Mouse (Mus musculus): ENCODE measurements at regions not wholly inside any gene's neighbourhood (a gene's known extent, or its start where the extent isn't known, plus 50 kb on each side); places are given as distances from the start of the nearest gene placed in this dataset.
"Not testable (repeated sequence)": the region's sequence is repeated elsewhere in the genome, so short reads cannot be mapped to it uniquely, and the experiment has no call there.

- no peak overlapping the region for H3K9ac ChIP-seq
- H3K4me1 ChIP-seq, result no peaks in the 10 kb centered on the region
- H3K9me3 ChIP-seq, result no peaks in the 10 kb centered on the region
- no peak for ATAC-seq (ENCODE audit: borderline replicate concordance, extremely low read depth, low FRiP score, low TSS enrichment)
- 61% methylated on average over 10 of the region's 10 CpGs for WGBS
- no peak overlapping the region for H3K27ac ChIP-seq
- no peak overlapping the region for H3K4me2 ChIP-seq
- H3K36me3 ChIP-seq, result no peaks in the 10 kb centered on the region
- H3K4me3 ChIP-seq, result no peak overlapping the region
- H3K27me3 ChIP-seq, result no peaks in the 10 kb centered on the region
Measured at GRCm38 (mm10) chr3:153144217-153144616, 162.2 kb upstream of the St6galnac5 start.

- Histone ChIP-seq H3K9me3 (no peaks in the 10 kb centered on the region), H3K4me2 (no peak overlapping the region), H3K4me3 (no peak overlapping the region), H3K27ac (no peak overlapping the region), H3K27me3 (no peaks in the 10 kb centered on the region), H3K9ac (no peak overlapping the region), H3K36me3 (no peaks in the 10 kb centered on the region), H3K4me1 (no peaks in the 10 kb centered on the region)
- no peak for ATAC-seq (ENCODE audit: borderline replicate concordance, extremely low read depth, low FRiP score, low TSS enrichment)
- WGBS, result 90% methylated on average over 5 of the region's 5 CpGs
Measured at GRCm38 (mm10) chr3:153140985-153141384, 158.9 kb upstream of the St6galnac5 start.

DNA sequence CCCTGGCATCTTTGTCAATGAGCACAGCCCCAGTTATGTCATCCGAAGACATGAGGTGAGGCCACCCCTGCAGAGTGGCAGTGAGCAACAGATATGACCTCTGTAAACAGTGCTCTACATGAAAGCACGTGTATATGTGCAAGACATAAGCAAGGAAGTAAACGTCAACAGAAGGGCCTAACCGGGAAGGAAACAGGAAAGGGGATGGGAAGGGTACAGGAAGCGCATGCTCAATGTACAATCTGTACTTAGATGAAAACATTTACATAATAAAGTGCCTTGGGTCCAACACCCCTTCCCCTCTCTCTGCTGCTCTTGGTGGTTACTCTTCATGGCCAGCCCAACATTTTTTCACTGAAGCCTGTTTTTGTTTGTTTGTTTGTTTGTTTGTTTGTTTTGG is 143.3 kb upstream of the St6galnac5 start:
- no peak for ATAC-seq (ENCODE audit: borderline replicate concordance, extremely low read depth, low FRiP score, low TSS enrichment)
- no peaks in the 10 kb centered on the region for H3K9me3 ChIP-seq
- H3K4me1 ChIP-seq, result no peaks in the 10 kb centered on the region
- no peaks in the 10 kb centered on the region for H3K36me3 ChIP-seq
- no peak overlapping the region for H3K4me2 ChIP-seq
- 69% methylated on average over 5 of the region's 5 CpGs for WGBS
- H3K9ac ChIP-seq, result no peak overlapping the region
- no peak overlapping the region for H3K27ac ChIP-seq
- H3K4me3 ChIP-seq, result no peak overlapping the region
- no peaks in the 10 kb centered on the region for H3K27me3 ChIP-seq

DNA sequence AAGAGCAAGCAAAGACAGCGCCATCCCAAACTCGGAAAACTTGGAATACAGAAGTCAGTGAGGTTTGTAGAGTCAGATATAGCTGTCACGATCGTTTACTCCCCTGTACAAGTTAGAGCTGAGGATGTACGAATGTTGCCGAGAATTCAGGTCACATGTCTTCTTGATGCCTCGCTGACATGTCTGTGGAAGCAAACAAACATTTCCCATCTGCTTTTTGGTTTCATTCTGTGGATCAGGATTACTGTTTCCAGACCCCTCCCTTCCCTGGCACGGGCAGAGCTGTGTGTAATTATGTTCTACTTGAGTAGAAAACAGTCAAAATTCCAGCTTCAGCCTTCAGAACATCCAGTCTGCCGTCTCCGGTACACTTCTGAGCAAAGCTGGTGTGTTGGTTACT is 139.9 kb upstream of the St6galnac5 start:
- no peak overlapping the region for H3K4me2 ChIP-seq
- no peak overlapping the region for H3K27ac ChIP-seq
- no peaks in the 10 kb centered on the region for H3K36me3 ChIP-seq
- H3K4me3 ChIP-seq, result no peak overlapping the region
- no peak overlapping the region for H3K9ac ChIP-seq
- H3K27me3 ChIP-seq, result no peaks in the 10 kb centered on the region
- no peak for ATAC-seq (ENCODE audit: borderline replicate concordance, extremely low read depth, low FRiP score, low TSS enrichment)
- WGBS, result 80% methylated on average over 10 of the region's 10 CpGs
- H3K4me1 ChIP-seq, result no peaks in the 10 kb centered on the region
- H3K9me3 ChIP-seq, result no peaks in the 10 kb centered on the region

GRCm38 (mm10) chr3:153119142-153119541 is 137.1 kb upstream of the St6galnac5 start:
- no peak overlapping the region for H3K4me2 ChIP-seq
- 76% methylated on average over 5 of the region's 5 CpGs for WGBS
- no peaks in the 10 kb centered on the region for H3K27me3 ChIP-seq
- ATAC-seq (ENCODE audit: borderline replicate concordance, extremely low read depth, low FRiP score, low TSS enrichment), result no peak
- no peaks in the 10 kb centered on the region for H3K36me3 ChIP-seq
- H3K9ac ChIP-seq, result no peak overlapping the region
- H3K4me3 ChIP-seq, result no peak overlapping the region
- H3K27ac ChIP-seq, result no peak overlapping the region
- no peaks in the 10 kb centered on the region for H3K4me1 ChIP-seq
- H3K9me3 ChIP-seq, result no peaks in the 10 kb centered on the region

DNA sequence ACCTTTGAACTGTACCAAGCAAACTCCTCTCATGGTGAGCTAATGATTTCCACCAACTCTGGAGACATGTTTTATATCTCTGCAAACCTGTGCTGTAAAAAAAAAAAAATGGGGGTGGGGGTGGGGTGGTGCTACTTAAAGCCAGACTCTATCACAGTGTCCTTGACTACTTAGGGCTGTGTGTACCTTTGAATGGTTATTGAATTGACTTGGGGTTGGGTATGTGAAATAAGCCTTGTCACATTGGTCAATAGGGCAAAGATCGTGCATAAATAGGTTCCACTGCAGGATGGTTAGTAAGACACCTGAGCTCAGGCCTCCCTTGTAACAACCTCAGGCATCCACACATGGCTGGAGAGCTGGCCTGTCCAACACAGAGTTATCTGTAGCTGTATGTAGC is 136.6 kb upstream of the St6galnac5 start:
- Histone ChIP-seq H3K4me3 (no peak overlapping the region), H3K4me2 (no peak overlapping the region), H3K9ac (no peak overlapping the region), H3K4me1 (no peaks in the 10 kb centered on the region), H3K27me3 (no peaks in the 10 kb centered on the region), H3K36me3 (no peaks in the 10 kb centered on the region), H3K27ac (no peak overlapping the region), H3K9me3 (no peaks in the 10 kb centered on the region)
- 88% methylated on average over 1 of the region's 1 CpGs for WGBS
- ATAC-seq (ENCODE audit: borderline replicate concordance, extremely low read depth, low FRiP score, low TSS enrichment), result no peak

- Histone ChIP-seq H3K9me3 (no peaks in the 10 kb centered on the region), H3K9ac (no peak overlapping the region), H3K4me3 (no peak overlapping the region), H3K27me3 (no peaks in the 10 kb centered on the region), H3K36me3 (no peaks in the 10 kb centered on the region), H3K4me1 (no peaks in the 10 kb centered on the region), H3K27ac (no peak overlapping the region), H3K4me2 (no peak overlapping the region)
- 79% methylated on average over 5 of the region's 5 CpGs for WGBS
- ATAC-seq (ENCODE audit: borderline replicate concordance, extremely low read depth, low FRiP score, low TSS enrichment), result no peak
Measured at GRCm38 (mm10) chr3:153105591-153105990, 123.5 kb upstream of the St6galnac5 start.

- H3K36me3 ChIP-seq; H3K4me2 ChIP-seq; H3K27me3 ChIP-seq; H3K9me3 ChIP-seq; H3K4me1 ChIP-seq; H3K27ac ChIP-seq; ATAC-seq (ENCODE audit: borderline replicate concordance, extremely low read depth, low FRiP score, low TSS enrichment); H3K4me3 ChIP-seq; H3K9ac ChIP-seq: not testable (repeated sequence)
- WGBS, result 89% methylated on average over 4 of the region's 4 CpGs
Measured at GRCm38 (mm10) chr3:153090572-153090971, 108.5 kb upstream of the St6galnac5 start.

DNA sequence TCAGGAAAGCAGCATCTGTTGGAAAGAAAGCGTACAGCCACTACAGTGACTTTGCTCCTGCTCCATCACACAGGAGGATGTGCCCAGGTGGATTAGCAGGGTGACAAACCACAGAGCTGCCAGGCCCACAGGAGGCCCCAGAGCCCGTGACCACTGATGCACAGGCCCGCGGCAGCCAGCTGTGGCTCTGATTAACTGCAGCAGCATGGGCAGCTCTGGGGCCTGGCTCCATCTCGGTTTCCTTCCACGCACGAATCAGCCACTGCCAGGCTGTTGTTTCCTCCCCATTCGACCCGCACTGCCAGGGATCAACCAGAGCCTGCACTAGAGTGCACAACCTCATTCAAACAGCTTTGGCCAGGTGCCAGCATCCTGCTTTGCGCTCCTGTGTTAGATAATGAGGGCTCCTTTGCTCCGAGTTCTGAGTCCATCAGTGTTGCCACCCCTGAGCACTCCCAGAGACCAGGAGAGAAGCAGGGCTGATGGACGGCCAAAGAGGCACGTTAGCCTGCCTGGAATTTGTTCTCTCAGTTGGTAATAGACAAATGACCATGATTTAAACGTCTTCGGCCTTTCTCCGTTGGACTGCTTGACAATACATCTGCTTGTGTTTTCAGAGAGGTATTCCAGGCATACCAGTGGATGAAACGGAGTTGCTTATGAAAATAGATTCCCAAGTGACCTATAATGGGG is 103.2 kb upstream of the St6galnac5 start:
- Histone ChIP-seq H3K36me3 (no peaks in the 10 kb centered on the region), H3K4me2 (peak overlapping the region; percentile 21; the same call in 1 of the 2 replicates), H3K4me3 (no peak overlapping the region), H3K27ac (no peak overlapping the region), H3K9ac (no peak overlapping the region), H3K9me3 (no peaks in the 10 kb centered on the region), H3K4me1 (peaks cover 20% of the 10 kb centered on the region), H3K27me3 (no peaks in the 10 kb centered on the region)
- 41% methylated on average over 17 of the region's 17 CpGs for WGBS
- peak; percentile 59; the same call in 1 of the 2 replicates for ATAC-seq (ENCODE audit: borderline replicate concordance, extremely low read depth, low FRiP score, low TSS enrichment)

DNA sequence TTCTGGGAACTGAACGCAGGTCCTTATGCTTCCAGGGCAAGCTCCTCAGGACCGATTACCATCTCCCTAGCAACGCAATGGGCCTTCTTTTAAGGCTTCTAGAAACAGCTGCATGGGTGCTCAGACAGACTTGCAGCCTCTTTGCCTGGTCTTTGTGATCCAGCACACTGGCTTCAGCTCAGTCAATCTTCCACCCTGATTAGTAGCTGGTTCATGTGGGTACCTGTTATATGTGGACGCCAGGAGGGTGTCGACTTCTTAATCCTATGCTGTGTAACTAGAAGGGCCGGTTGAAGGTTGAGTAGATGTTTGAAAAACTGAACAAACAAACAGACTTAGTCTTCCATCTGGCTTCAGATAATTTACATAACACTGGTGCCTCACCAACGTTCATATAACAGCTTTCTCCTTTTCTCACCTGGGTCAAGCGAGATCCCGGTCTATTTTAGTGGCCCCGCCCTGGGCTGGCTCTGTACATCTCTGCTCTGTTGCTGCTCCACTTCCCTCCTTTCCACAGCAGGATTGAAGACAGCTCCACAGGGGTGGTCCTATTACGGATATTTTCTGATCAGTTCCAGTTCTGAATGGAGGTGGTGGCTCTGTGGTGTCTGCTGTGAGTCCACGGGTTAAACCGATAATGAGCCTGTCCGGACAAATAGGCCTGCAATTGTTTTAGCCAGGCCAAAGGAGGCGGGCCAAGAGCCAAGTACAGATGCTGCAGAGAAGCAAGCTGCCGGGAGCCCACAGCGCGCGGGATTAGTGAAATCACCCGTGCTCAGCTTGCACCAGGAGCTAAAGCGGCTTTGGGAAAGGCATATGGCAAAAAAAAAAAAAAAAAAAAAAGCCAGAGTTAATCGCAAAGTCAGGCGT is 102.4 kb upstream of the St6galnac5 start:
- H3K9me3 ChIP-seq, result no peaks in the 10 kb centered on the region
- ATAC-seq (ENCODE audit: borderline replicate concordance, extremely low read depth, low FRiP score, low TSS enrichment), result no peak
- no peak overlapping the region for H3K9ac ChIP-seq
- H3K4me3 ChIP-seq, result no peak overlapping the region
- WGBS, result 52% methylated on average over 23 of the region's 23 CpGs
- peaks cover 20% of the 10 kb centered on the region for H3K4me1 ChIP-seq
- H3K36me3 ChIP-seq, result no peaks in the 10 kb centered on the region
- H3K27ac ChIP-seq, result no peak overlapping the region
- no peaks in the 10 kb centered on the region for H3K27me3 ChIP-seq
- H3K4me2 ChIP-seq, result peak overlapping the region; percentile 21; the same call in 1 of the 2 replicates

DNA sequence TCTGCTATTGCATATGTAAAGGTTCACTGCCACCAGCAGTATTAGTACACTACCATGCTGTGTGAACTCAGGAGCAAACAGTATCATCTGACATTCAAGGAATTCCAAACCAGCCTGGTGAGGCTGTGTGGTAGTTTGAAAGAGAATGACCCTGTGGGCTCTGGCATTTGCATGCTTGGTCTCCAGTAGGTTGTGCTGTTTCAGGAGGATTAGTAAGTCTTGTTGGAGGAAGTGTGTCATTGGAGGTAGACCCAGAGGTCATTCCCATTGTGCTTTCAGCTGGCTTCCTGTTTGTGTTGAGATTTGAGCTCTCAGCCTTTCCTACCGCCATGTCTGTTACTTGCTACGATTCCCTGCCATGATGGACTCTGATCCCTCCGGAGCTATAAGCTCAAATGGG is 98.3 kb upstream of the St6galnac5 start:
- Histone ChIP-seq H3K9me3 (no peaks in the 10 kb centered on the region), H3K36me3 (no peaks in the 10 kb centered on the region), H3K9ac (no peak overlapping the region), H3K27ac (no peak overlapping the region), H3K4me2 (no peak overlapping the region), H3K4me1 (peaks cover 27% of the 10 kb centered on the region), H3K4me3 (no peak overlapping the region), H3K27me3 (no peaks in the 10 kb centered on the region)
- ATAC-seq (ENCODE audit: borderline replicate concordance, extremely low read depth, low FRiP score, low TSS enrichment), result no peak
- WGBS, result 67% methylated on average over 3 of the region's 3 CpGs

All from lung, embryonic 15.5 days (tissue).